Mouse (Mus musculus): ENCODE measurements around the gene Ly6g5c.

DNA sequence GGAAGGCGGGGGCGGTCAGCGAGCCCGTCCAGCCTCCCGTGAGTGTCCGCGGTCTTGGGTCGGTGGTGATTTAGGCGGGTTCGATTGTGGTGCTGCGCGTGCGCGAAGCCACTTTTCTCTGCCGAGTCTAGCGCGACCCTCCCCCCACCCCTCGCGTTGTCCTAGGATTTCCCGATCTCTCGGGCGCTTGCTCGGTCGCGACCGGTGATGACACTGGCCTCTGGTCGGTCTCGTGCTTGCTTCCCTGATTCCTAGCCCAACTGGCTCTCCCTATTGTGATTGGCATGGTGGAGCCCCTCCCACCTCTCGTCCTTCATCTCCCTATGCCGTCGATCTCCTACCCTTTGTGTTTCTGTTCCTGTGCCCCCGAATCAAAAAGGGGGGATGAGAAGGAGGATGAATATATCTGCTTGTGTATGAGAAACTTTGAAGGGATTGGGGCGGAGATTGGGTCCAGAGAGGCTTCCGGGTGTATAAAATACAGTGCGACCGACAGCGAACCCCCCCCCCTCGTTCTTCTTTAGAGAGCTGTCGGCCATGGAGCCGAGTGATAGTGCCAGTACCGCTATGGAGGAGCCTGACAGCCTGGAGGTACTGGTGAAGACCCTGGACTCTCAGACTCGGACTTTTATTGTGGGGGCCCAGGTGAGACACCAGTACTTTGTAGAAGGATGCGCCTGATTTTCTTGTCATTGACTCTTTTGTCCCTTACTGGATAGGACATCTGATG, 27.7 kb downstream of the Ly6g5c start:
- TF ChIP-seq CTCF (IDR thresholded peaks at IDR 0.05; ENCODE audit: low read depth) (no peak), EP300 (optimal IDR thresholded peaks at IDR 0.05) (no peak)

Data from stomach, postnatal 0 days (tissue).